Mouse (Mus musculus) spleen, postnatal 14 days (tissue): ENCODE measurements around the gene Ano10.
"Not testable (repeated sequence)": the region's sequence is repeated elsewhere in the genome, so short reads cannot be mapped to it uniquely, and the experiment has no call there.

Source experiments
- DNase-seq, 2 experiments: peaks; one replicate each; pipeline ENCODE4 v3.0.0; 2021 to 2022; ENCODE audit warnings: low spot score in 2 of 2

The Ano10 gene

GRCm38 (mm10) chr9:122294242-122294881, at the start of gene Ano10:
Ano10 (minus strand) TSS chr9:122294423.
- peak; percentile 87 to 91 for DNase-seq

GRCm38 (mm10) chr9:122343399-122343798, 49.2 kb upstream of the Ano10 start:
- no peak for DNase-seq

- no peak for DNase-seq
These were observed 45.7 kb upstream of the Ano10 start for GRCm38 (mm10) chr9:122339972-122340371.

- DNase-seq, result no peak
These were observed 43.3 kb upstream of the Ano10 start for GRCm38 (mm10) chr9:122337510-122337931.

GRCm38 (mm10) chr9:122336677-122337076, 42.5 kb upstream of the Ano10 start:
- no peak for DNase-seq

- no peak for DNase-seq
These were observed 34.0 kb upstream of the Ano10 start for GRCm38 (mm10) chr9:122328199-122328598.

GRCm38 (mm10) chr9:122325996-122326395, 31.8 kb upstream of the Ano10 start:
- DNase-seq, result no peak

GRCm38 (mm10) chr9:122322356-122322755, 28.1 kb upstream of the Ano10 start:
- DNase-seq, result no peak

GRCm38 (mm10) chr9:122320626-122321025, 26.4 kb upstream of the Ano10 start:
- DNase-seq, result no peak

GRCm38 (mm10) chr9:122316562-122316961, 22.3 kb upstream of the Ano10 start:
- DNase-seq, result no peak

- DNase-seq, result no peak
These were observed 21.3 kb upstream of the Ano10 start for GRCm38 (mm10) chr9:122315501-122315900.

GRCm38 (mm10) chr9:122314942-122315341, 20.7 kb upstream of the Ano10 start:
- no peak for DNase-seq

- no peak for DNase-seq
These were observed 20.2 kb upstream of the Ano10 start for GRCm38 (mm10) chr9:122314386-122314785.

GRCm38 (mm10) chr9:122313128-122313527, 18.9 kb upstream of the Ano10 start:
- not testable (repeated sequence) for DNase-seq

- DNase-seq, result no peak
These were observed 18.2 kb upstream of the Ano10 start for GRCm38 (mm10) chr9:122312296-122312990.

- no peak for DNase-seq
These were observed 17.0 kb upstream of the Ano10 start for GRCm38 (mm10) chr9:122311051-122311760.

- peak; percentile 53 to 73 for DNase-seq
These were observed 16.4 kb upstream of the Ano10 start for GRCm38 (mm10) chr9:122310613-122311049.

- no peak for DNase-seq
These were observed 15.1 kb upstream of the Ano10 start for GRCm38 (mm10) chr9:122309013-122309980.

GRCm38 (mm10) chr9:122305302-122305701, 11.1 kb upstream of the Ano10 start:
- no peak for DNase-seq

- DNase-seq, result no peak
These were observed 1.9 kb upstream of the Ano10 start for GRCm38 (mm10) chr9:122296169-122296568.

- DNase-seq, result no peak
These were observed 1.2 kb upstream of the Ano10 start for GRCm38 (mm10) chr9:122295396-122295795.
